Mouse (Mus musculus): ENCODE data around the gene Dync1li1. TPM values are rescaled to one million over a fixed set of nuclear protein-coding genes. Genes with fewer than 3 reads are reported as not detected.
"Not testable (repeated sequence)": the region's sequence is repeated elsewhere in the genome, so short reads cannot be mapped to it uniquely, and the experiment has no call there.

The Dync1li1 gene
- polyA plus RNA-seq, 1 experiment from 2014 or later, result 78.2 TPM

GRCm38 (mm10) chr9:114710345-114710744, 21.8 kb downstream of the Dync1li1 start:
- no peaks in the 10 kb centered on the region for H3K4me1 ChIP-seq
- peaks cover 96% of the 10 kb centered on the region for H3K36me3 ChIP-seq
- H3K4me3 ChIP-seq, result no peak overlapping the region
- H3K27me3 ChIP-seq (ENCODE audit: low read depth, poor library complexity, severe bottlenecking), result no peaks in the 10 kb centered on the region
- DNase-seq (ENCODE audit: low spot score), result peak; percentile 37
- H3K27ac ChIP-seq, result no peak overlapping the region
- no peaks in the 10 kb centered on the region for H3K9me3 ChIP-seq (replicated peaks)
- WGBS, result 85% methylated on average over 7 of the region's 7 CpGs

GRCm38 (mm10) chr9:114713481-114713880, 24.9 kb downstream of the Dync1li1 start:
- Histone ChIP-seq H3K27me3 (ENCODE audit: low read depth, poor library complexity, severe bottlenecking) (no peaks in the 10 kb centered on the region), H3K36me3 (peaks cover 98% of the 10 kb centered on the region)

GRCm38 (mm10) chr9:114716677-114717331, 28.2 kb downstream of the Dync1li1 start:
- no peaks in the 10 kb centered on the region for H3K9me3 ChIP-seq (replicated peaks)
- no peaks in the 10 kb centered on the region; the same call in 1 of the 2 replicates for H3K4me1 ChIP-seq
- DNase-seq (ENCODE audit: low spot score), result no peak
- H3K27me3 ChIP-seq (ENCODE audit: low read depth, poor library complexity, severe bottlenecking), result no peaks in the 10 kb centered on the region
- WGBS, result 77% methylated on average over 18 of the region's 18 CpGs
- H3K4me3 ChIP-seq, result no peak overlapping the region
- H3K27ac ChIP-seq, result no peak overlapping the region
- H3K36me3 ChIP-seq, result peaks cover 100% of the 10 kb centered on the region

More at GRCm38 (mm10) chr9:114713481-114713880, 24.9 kb downstream of the Dync1li1 start:
- Histone ChIP-seq H3K4me3 (no peak overlapping the region), H3K9me3 (replicated peaks) (no peaks in the 10 kb centered on the region), H3K4me1 (no peaks in the 10 kb centered on the region; the same call in 1 of the 2 replicates), H3K27ac (no peak overlapping the region)
- WGBS, result 95% methylated on average over 7 of the region's 7 CpGs
- DNase-seq (ENCODE audit: low spot score), result no peak

- DNase-seq (ENCODE audit: low spot score), result peak; percentile 35
- no peak overlapping the region for H3K27ac ChIP-seq
- H3K4me1 ChIP-seq, result peaks cover 13% of the 10 kb centered on the region
- no peak overlapping the region for H3K4me3 ChIP-seq
- no peaks in the 10 kb centered on the region for H3K27me3 ChIP-seq (ENCODE audit: low read depth, poor library complexity, severe bottlenecking)
- no peaks in the 10 kb centered on the region for H3K9me3 ChIP-seq (replicated peaks)
- H3K36me3 ChIP-seq, result peaks cover 34% of the 10 kb centered on the region
- WGBS, result 13% methylated on average over 3 of the region's 3 CpGs
Measured at GRCm38 (mm10) chr9:114727315-114727714, 38.7 kb downstream of the Dync1li1 start.

- H3K9me3 ChIP-seq (replicated peaks); H3K27ac ChIP-seq; H3K27me3 ChIP-seq (ENCODE audit: low read depth, poor library complexity, severe bottlenecking); H3K4me3 ChIP-seq; DNase-seq (ENCODE audit: low spot score): not testable (repeated sequence)
- WGBS, result 52% methylated on average over 2 of the region's 2 CpGs
- H3K36me3 ChIP-seq, result peaks cover 23% of the 10 kb centered on the region
- H3K4me1 ChIP-seq, result peaks cover 15% of the 10 kb centered on the region
Measured at GRCm38 (mm10) chr9:114728432-114728831, 39.8 kb downstream of the Dync1li1 start.

- Histone ChIP-seq H3K27ac (no peak overlapping the region), H3K4me3 (peak overlapping the region; percentile 87), H3K9me3 (replicated peaks) (no peaks in the 10 kb centered on the region), H3K4me1 (peaks cover 15% of the 10 kb centered on the region), H3K36me3 (peaks cover 5% of the 10 kb centered on the region), H3K27me3 (ENCODE audit: low read depth, poor library complexity, severe bottlenecking) (no peaks in the 10 kb centered on the region)
- WGBS, result 33% methylated on average over 29 of the region's 30 CpGs
- DNase-seq (ENCODE audit: low spot score), result no peak
Measured at GRCm38 (mm10) chr9:114729911-114730805, 41.6 kb downstream of the Dync1li1 start.

- H3K4me1 ChIP-seq, result peaks cover 15% of the 10 kb centered on the region
- H3K27me3 ChIP-seq (ENCODE audit: low read depth, poor library complexity, severe bottlenecking), result no peaks in the 10 kb centered on the region
- H3K4me3 ChIP-seq, result peak within 1 kb of the TSS; percentile 87
- under 1% methylated on average over 53 of the region's 53 CpGs for WGBS
- H3K36me3 ChIP-seq, result no peaks in the 10 kb centered on the region
- peak; percentile 99 for DNase-seq (ENCODE audit: low spot score)
- no peaks in the 10 kb centered on the region for H3K9me3 ChIP-seq (replicated peaks)
- peak within 1 kb of the TSS; percentile 90 for H3K27ac ChIP-seq
Measured at GRCm38 (mm10) chr9:114731011-114731755, 42.6 kb downstream of the Dync1li1 start, which contains the start of gene Cmtm6. TSS of gene Cmtm6 (plus strand) at chr9:114731116.

GRCm38 (mm10) chr9:114731871-114732682, 43.5 kb downstream of the Dync1li1 start:
- peak overlapping the region; percentile 87 for H3K4me3 ChIP-seq
- no peaks in the 10 kb centered on the region for H3K36me3 ChIP-seq
- H3K27me3 ChIP-seq (ENCODE audit: low read depth, poor library complexity, severe bottlenecking), result no peaks in the 10 kb centered on the region
- peak overlapping the region; percentile 90; the same call in 1 of the 2 replicates for H3K27ac ChIP-seq
- DNase-seq (ENCODE audit: low spot score), result no peak
- 75% methylated on average over 12 of the region's 12 CpGs for WGBS
- peaks cover 20% of the 10 kb centered on the region for H3K4me1 ChIP-seq
- no peaks in the 10 kb centered on the region for H3K9me3 ChIP-seq (replicated peaks)

- H3K9me3 ChIP-seq (replicated peaks), result no peaks in the 10 kb centered on the region
- peaks cover 20% of the 10 kb centered on the region for H3K4me1 ChIP-seq
- no peaks in the 10 kb centered on the region for H3K27me3 ChIP-seq (ENCODE audit: low read depth, poor library complexity, severe bottlenecking)
- no peak overlapping the region for H3K4me3 ChIP-seq
- peaks cover 9% of the 10 kb centered on the region; the same call in 1 of the 2 replicates for H3K36me3 ChIP-seq
- DNase-seq (ENCODE audit: low spot score), result no peak
- H3K27ac ChIP-seq, result no peak overlapping the region
- 82% methylated on average over 2 of the region's 2 CpGs for WGBS
Measured at GRCm38 (mm10) chr9:114733238-114733637, 44.6 kb downstream of the Dync1li1 start.

GRCm38 (mm10) chr9:114736442-114736841, 47.9 kb downstream of the Dync1li1 start:
- DNase-seq (ENCODE audit: low spot score), result no peak
- Histone ChIP-seq H3K4me1 (peaks cover 16% of the 10 kb centered on the region), H3K9me3 (replicated peaks) (no peaks in the 10 kb centered on the region), H3K4me3 (no peak overlapping the region), H3K27me3 (ENCODE audit: low read depth, poor library complexity, severe bottlenecking) (no peaks in the 10 kb centered on the region), H3K36me3 (peaks cover 18% of the 10 kb centered on the region), H3K27ac (no peak overlapping the region)
- WGBS, result 72% methylated on average over 11 of the region's 11 CpGs

GRCm38 (mm10) chr9:114740336-114740735, 51.7 kb downstream of the Dync1li1 start:
- Histone ChIP-seq H3K36me3 (peaks cover 45% of the 10 kb centered on the region), H3K4me1 (peaks cover 5% of the 10 kb centered on the region), H3K27me3 (ENCODE audit: low read depth, poor library complexity, severe bottlenecking) (no peaks in the 10 kb centered on the region), H3K27ac (no peak overlapping the region), H3K4me3 (no peak overlapping the region), H3K9me3 (replicated peaks) (no peaks in the 10 kb centered on the region)
- DNase-seq (ENCODE audit: low spot score), result no peak
- WGBS, result 92% methylated on average over 9 of the region's 9 CpGs

- Histone ChIP-seq H3K4me1 (no peaks in the 10 kb centered on the region), H3K4me3 (no peak overlapping the region), H3K9me3 (replicated peaks) (no peaks in the 10 kb centered on the region), H3K27ac (no peak overlapping the region), H3K27me3 (ENCODE audit: low read depth, poor library complexity, severe bottlenecking) (no peaks in the 10 kb centered on the region), H3K36me3 (peaks cover 60% of the 10 kb centered on the region)
- DNase-seq (ENCODE audit: low spot score), result no peak
- WGBS, result 93% methylated on average over 2 of the region's 2 CpGs
Measured at GRCm38 (mm10) chr9:114742731-114743130, 54.1 kb downstream of the Dync1li1 start.
